ENCODE assay signal across 12 mouse cellular contexts in genomic region chr13:28544819-28545180, GRCm38 (mm10).
DNase-seq lines count a peak whose midpoint lies in the region; ATAC-seq and TF ChIP-seq lines count a peak whose summit lies in the region.
"Had no signal": no experiment of that assay in that cellular context is flagged by ENCODE, and none has a peak within 500 bp of the region (broad histone marks: within the 10 kb centered on the region; RNA-seq: fewer than 3 reads in every experiment).

No protein-coding gene starts in this region.

- 60% methylated on average over 2 of the region's 2 CpGs for WGBS in lung, postnatal 0 days
- 55% methylated on average over 2 of the region's 2 CpGs for WGBS in forebrain, postnatal 0 days
- 64% methylated on average over 2 of the region's 2 CpGs for WGBS in limb, embryonic 14.5 days
- WGBS in intestine, embryonic 15.5 days = 64% methylated on average over 2 of the region's 2 CpGs

- no peaks in the 10 kb centered on the region for H3K27me3 ChIP-seq in lung, postnatal 0 days (replicated peaks; ENCODE audit: insufficient read depth, low read length)
- no peaks in the 10 kb centered on the region for H3K27me3 ChIP-seq in forebrain, postnatal 0 days (ENCODE audit: insufficient read depth, low read length)
- no peaks in the 10 kb centered on the region for H3K27me3 ChIP-seq in limb, embryonic 14.5 days (ENCODE audit: control insufficient read depth, insufficient read depth, low read length)
- no peaks in the 10 kb centered on the region for H3K27me3 ChIP-seq in intestine, embryonic 15.5 days (replicated peaks)

- no peak overlapping the region for H3K9ac ChIP-seq in lung, postnatal 0 days (replicated peaks; ENCODE audit: low read depth)
- no peak overlapping the region for H3K9ac ChIP-seq in forebrain, postnatal 0 days
- H3K9ac ChIP-seq in limb, embryonic 14.5 days (ENCODE audit: low read depth, low read length, severe bottlenecking) = no peak overlapping the region
- no peak overlapping the region for H3K9ac ChIP-seq in intestine, embryonic 15.5 days
- H3K9ac ChIP-seq: liver, embryonic 14.5 days had no signal

- H3K36me3 ChIP-seq in lung, postnatal 0 days (ENCODE audit: insufficient read depth, low read length) = no peaks in the 10 kb centered on the region
- no peaks in the 10 kb centered on the region for H3K36me3 ChIP-seq in forebrain, postnatal 0 days (ENCODE audit: insufficient read depth)
- H3K36me3 ChIP-seq in limb, embryonic 14.5 days (ENCODE audit: control insufficient read depth, insufficient read depth, low read length) = no peaks in the 10 kb centered on the region
- no peaks in the 10 kb centered on the region for H3K36me3 ChIP-seq in intestine, embryonic 15.5 days

- H3K27ac ChIP-seq in lung, postnatal 0 days (ENCODE audit: low read length) = no peak overlapping the region
- H3K27ac ChIP-seq in forebrain, postnatal 0 days (ENCODE audit: low read depth, low read length) = peak overlapping the region; percentile 71; the same call in 1 of the 2 replicates
- 0 out of 2 replicates have a peak overlapping the region, but pooled peaks have one; percentile 6 for H3K27ac ChIP-seq in limb, embryonic 14.5 days (replicated peaks; ENCODE audit: low read depth, low read length)
- H3K27ac ChIP-seq in intestine, embryonic 15.5 days = no peak overlapping the region
- H3K27ac ChIP-seq: liver, embryonic 14.5 days had no signal

- 0 out of 2 replicates have a peak, but pooled peaks cover 4% of the 10 kb centered on the region for H3K4me1 ChIP-seq in lung, postnatal 0 days (ENCODE audit: insufficient read depth, low read depth, low read length)
- H3K4me1 ChIP-seq in forebrain, postnatal 0 days (ENCODE audit: insufficient read depth) = peaks cover 7% of the 10 kb centered on the region; the same call in 1 of the 2 replicates
- peaks cover 19% of the 10 kb centered on the region for H3K4me1 ChIP-seq in limb, embryonic 14.5 days (ENCODE audit: control insufficient read depth, insufficient read depth, low read length)
- H3K4me1 ChIP-seq in intestine, embryonic 15.5 days (replicated peaks) = peaks cover 7% of the 10 kb centered on the region

- no peak for TF ChIP-seq POLR2A in limb, embryonic 14.5 days (IDR thresholded peaks at IDR 0.05; ENCODE audit: borderline replicate concordance, extremely low read depth, insufficient read depth, insufficient read length)

- no peak overlapping the region for H3K4me2 ChIP-seq in lung, postnatal 0 days (replicated peaks; ENCODE audit: low read depth, low read length)
- H3K4me2 ChIP-seq in forebrain, postnatal 0 days (ENCODE audit: low read depth) = peak overlapping the region; percentile 43; the same call in 1 of the 2 replicates
- H3K4me2 ChIP-seq in limb, embryonic 14.5 days (replicated peaks; ENCODE audit: low read depth, low read length, severe bottlenecking) = no peak overlapping the region
- H3K4me2 ChIP-seq in intestine, embryonic 15.5 days (replicated peaks) = no peak overlapping the region

- TF ChIP-seq EP300 in lung, postnatal 0 days (IDR thresholded peaks at IDR 0.05) = no peak

- no peak overlapping the region for H3K4me3 ChIP-seq in lung, postnatal 0 days (ENCODE audit: low read depth, low read length)
- H3K4me3 ChIP-seq in forebrain, postnatal 0 days (ENCODE audit: low read depth, low read length) = no peak overlapping the region
- no peak overlapping the region for H3K4me3 ChIP-seq in limb, embryonic 14.5 days (replicated peaks; ENCODE audit: low read length)
- no peak overlapping the region for H3K4me3 ChIP-seq in intestine, embryonic 15.5 days (replicated peaks)

- DNase-seq in lung, postnatal 0 days (ENCODE audit: low spot score) = no peak
- DNase-seq in lung, postnatal 14 days = no peak
- DNase-seq in forebrain, postnatal 0 days = no peak
- DNase-seq in limb, embryonic 14.5 days (ENCODE audit: low spot score) = no peak
- DNase-seq in adrenal gland, postnatal 10 days = no peak
- no peak for DNase-seq in thymus, postnatal 0 days (ENCODE audit: low spot score)
- DNase-seq: adrenal gland, postnatal 14 days; gastrocnemius, postnatal 10 days; layer of hippocampus, postnatal 36 days; thymus, adult 2 months had no signal

- no peak for TF ChIP-seq CTCF in lung, postnatal 0 days (IDR thresholded peaks at IDR 0.05)
- TF ChIP-seq CTCF in forebrain, postnatal 0 days (IDR thresholded peaks at IDR 0.05; ENCODE audit: low read depth) = no peak

- peak; percentile 59 for ATAC-seq in lung, postnatal 0 days
- ATAC-seq in forebrain, postnatal 0 days = no peak
- ATAC-seq in limb, embryonic 14.5 days (ENCODE audit: low FRiP score, low read depth) = no peak
- no peak for ATAC-seq in intestine, embryonic 15.5 days

- no peaks in the 10 kb centered on the region for H3K9me3 ChIP-seq in lung, postnatal 0 days (ENCODE audit: low read length)
- no peaks in the 10 kb centered on the region for H3K9me3 ChIP-seq in forebrain, postnatal 0 days (ENCODE audit: low read length)
- H3K9me3 ChIP-seq in limb, embryonic 14.5 days (ENCODE audit: control insufficient read depth, low read length) = no peaks in the 10 kb centered on the region
- no peaks in the 10 kb centered on the region for H3K9me3 ChIP-seq in intestine, embryonic 15.5 days

Comparison
In these comparisons a context has a peak if more than half of its experiments do, and no peak if none do; other contexts are left out.
1. H3K27ac ChIP-seq: peak in forebrain, postnatal 0 days (single experiment) and limb, embryonic 14.5 days (single experiment); none in lung, postnatal 0 days (single experiment) and intestine, embryonic 15.5 days (single experiment).